Mouse (Mus musculus) neural tube, embryonic 14.5 days (tissue): ENCODE measurements at regions not wholly inside any gene's neighbourhood (a gene's known extent, or its start where the extent isn't known, plus 50 kb on each side); places are given as distances from the start of the nearest gene placed in this dataset.
A peak's percentile ranks its signal among the peaks of the same experiment; 100 is the strongest.

Source experiments
- ATAC-seq: fragments of 200-750 bp; cut with Nextera tagmentation; 2 replicates; pipeline ENCODE4 v1.8.0; 2017; ENCODE audit warnings: low read depth, mild to moderate bottlenecking, moderate TSS enrichment, moderate library complexity
- H3K27ac ChIP-seq: fragments of 300-500 bp; sonication (generic); 2 replicates; pipeline ENCODE4 v1.5.1; 2014; ENCODE audit warnings: low read depth, mild to moderate bottlenecking, control low read depth, low read length, moderate library complexity, mixed read lengths
- H3K27me3 ChIP-seq: fragments of 300-500 bp; sonication (generic); 2 replicates; pipeline ENCODE4 v1.6.1; 2014; ENCODE audit warnings: low read length; ENCODE audit not compliant: control insufficient read depth, insufficient read depth
- H3K36me3 ChIP-seq: fragments of 300-500 bp; sonication (generic); 2 replicates; pipeline ENCODE4 v1.6.1; 2014; ENCODE audit warnings: low read length, mixed read lengths; ENCODE audit not compliant: control insufficient read depth, insufficient read depth
- H3K4me1 ChIP-seq: fragments of 300-500 bp; sonication (generic); 2 replicates; pipeline ENCODE4 v1.6.1; 2014; ENCODE audit warnings: low read length; ENCODE audit not compliant: control insufficient read depth, insufficient read depth
- H3K4me2 ChIP-seq: fragments of 300-500 bp; sonication (generic); 2 replicates; pipeline ENCODE4 v1.6.1; 2014; ENCODE audit warnings: mild to moderate bottlenecking, low read depth, low read length, control low read depth
- H3K4me3 ChIP-seq: fragments of 300-500 bp; sonication (generic); 2 replicates; pipeline ENCODE4 v1.5.1; 2014; ENCODE audit warnings: low read depth, low read length, control low read depth, mixed read lengths
- H3K9ac ChIP-seq: fragments of 300-500 bp; sonication (generic); replicated peaks from 2 replicates; pipeline ENCODE4 v1.6.1; 2014; ENCODE audit warnings: low read depth, mild to moderate bottlenecking, control low read depth, low read length, mixed read lengths
- H3K9me3 ChIP-seq: fragments of 300-500 bp; sonication (generic); 2 replicates; pipeline ENCODE4 v1.6.1; 2016; ENCODE audit warnings: low read length; ENCODE audit not compliant: control insufficient read depth
- WGBS: fragments of 180-500 bp; shearing (Covaris S2); extraction: QIAGEN DNeasy Blood & Tissue Kit; methylation state at CpG from one replicate; pipeline ENCODE4 v1.1.7; 2014; 5-methylcytosine and 5-hydroxymethylcytosine counted together

GRCm38 (mm10) chr17:61520087-61520486, 1361.0 kb downstream of the Efna5 start:
- no peaks in the 10 kb centered on the region for H3K27me3 ChIP-seq
- H3K36me3 ChIP-seq: no peaks in the 10 kb centered on the region
- H3K9me3 ChIP-seq: no peaks in the 10 kb centered on the region
- no peak for ATAC-seq
- no peak overlapping the region for H3K4me3 ChIP-seq
- H3K4me1 ChIP-seq: no peaks in the 10 kb centered on the region
- H3K4me2 ChIP-seq: no peak overlapping the region
- no peak overlapping the region for H3K9ac ChIP-seq
- no peak overlapping the region for H3K27ac ChIP-seq

- Histone ChIP-seq H3K27ac (no peak overlapping the region), H3K4me2 (no peak overlapping the region), H3K9me3 (no peaks in the 10 kb centered on the region), H3K4me1 (no peaks in the 10 kb centered on the region), H3K27me3 (no peaks in the 10 kb centered on the region), H3K9ac (no peak overlapping the region), H3K36me3 (no peaks in the 10 kb centered on the region), H3K4me3 (no peak overlapping the region)
- 93% methylated on average over 1 of the region's 1 CpGs for WGBS
- no peak for ATAC-seq
Observed at GRCm38 (mm10) chr17:61515059-61515458, 1366.1 kb downstream of the Efna5 start.

GRCm38 (mm10) chr17:61513433-61513832, 1367.7 kb downstream of the Efna5 start:
- 29% methylated on average over 4 of the region's 4 CpGs for WGBS

GRCm38 (mm10) chr17:61495261-61495660, 1385.9 kb downstream of the Efna5 start:
- no peak overlapping the region for H3K4me3 ChIP-seq
- WGBS: 83% methylated on average over 3 of the region's 3 CpGs
- no peaks in the 10 kb centered on the region for H3K27me3 ChIP-seq
- no peak overlapping the region for H3K4me2 ChIP-seq
- H3K27ac ChIP-seq: no peak overlapping the region
- ATAC-seq: no peak
- H3K9me3 ChIP-seq: no peaks in the 10 kb centered on the region
- no peaks in the 10 kb centered on the region for H3K4me1 ChIP-seq
- H3K36me3 ChIP-seq: no peaks in the 10 kb centered on the region
- no peak overlapping the region for H3K9ac ChIP-seq

More at GRCm38 (mm10) chr17:61513433-61513832, 1367.7 kb downstream of the Efna5 start:
- no peaks in the 10 kb centered on the region for H3K9me3 ChIP-seq
- no peak overlapping the region for H3K4me2 ChIP-seq
- no peaks in the 10 kb centered on the region for H3K4me1 ChIP-seq
- ATAC-seq: no peak
- no peaks in the 10 kb centered on the region for H3K27me3 ChIP-seq
- no peak overlapping the region for H3K27ac ChIP-seq
- no peak overlapping the region for H3K9ac ChIP-seq
- no peak overlapping the region for H3K4me3 ChIP-seq
- H3K36me3 ChIP-seq: no peaks in the 10 kb centered on the region

GRCm38 (mm10) chr17:61477457-61477856, 1403.7 kb downstream of the Efna5 start:
- H3K27ac ChIP-seq: no peak overlapping the region
- no peaks in the 10 kb centered on the region for H3K4me1 ChIP-seq
- no peak overlapping the region for H3K9ac ChIP-seq
- peaks cover 11% of the 10 kb centered on the region; the same call in 1 of the 2 replicates for H3K9me3 ChIP-seq
- H3K27me3 ChIP-seq: no peaks in the 10 kb centered on the region
- no peak overlapping the region for H3K4me3 ChIP-seq
- no peak overlapping the region for H3K4me2 ChIP-seq
- no peak for ATAC-seq
- 92% methylated on average over 5 of the region's 5 CpGs for WGBS
- H3K36me3 ChIP-seq: no peaks in the 10 kb centered on the region

- Histone ChIP-seq H3K4me3 (no peak overlapping the region), H3K36me3 (no peaks in the 10 kb centered on the region), H3K9ac (no peak overlapping the region), H3K27me3 (no peaks in the 10 kb centered on the region), H3K4me1 (no peaks in the 10 kb centered on the region), H3K4me2 (no peak overlapping the region), H3K9me3 (peaks cover 4% of the 10 kb centered on the region; the same call in 1 of the 2 replicates), H3K27ac (no peak overlapping the region)
- ATAC-seq: no peak
- 91% methylated on average over 11 of the region's 11 CpGs for WGBS
Observed at GRCm38 (mm10) chr17:61474405-61474804, 1406.7 kb downstream of the Efna5 start.

- WGBS: 40% methylated on average over 2 of the region's 2 CpGs
- H3K36me3 ChIP-seq: no peaks in the 10 kb centered on the region
- H3K9me3 ChIP-seq: no peaks in the 10 kb centered on the region
- no peaks in the 10 kb centered on the region for H3K4me1 ChIP-seq
- H3K27me3 ChIP-seq: no peaks in the 10 kb centered on the region
- H3K27ac ChIP-seq: no peak overlapping the region
- no peak overlapping the region for H3K9ac ChIP-seq
- no peak overlapping the region for H3K4me3 ChIP-seq
- no peak overlapping the region for H3K4me2 ChIP-seq
- ATAC-seq: peak; percentile 60
Observed at GRCm38 (mm10) chr17:61452943-61453342, 1428.2 kb downstream of the Efna5 start.

GRCm38 (mm10) chr17:61426846-61427245, 1454.3 kb downstream of the Efna5 start:
- no peaks in the 10 kb centered on the region for H3K9me3 ChIP-seq
- ATAC-seq: no peak
- H3K9ac ChIP-seq: no peak overlapping the region
- H3K4me2 ChIP-seq: no peak overlapping the region
- 79% methylated on average over 8 of the region's 8 CpGs for WGBS
- H3K4me3 ChIP-seq: no peak overlapping the region
- H3K27me3 ChIP-seq: no peaks in the 10 kb centered on the region
- no peaks in the 10 kb centered on the region for H3K36me3 ChIP-seq
- H3K27ac ChIP-seq: no peak overlapping the region
- no peaks in the 10 kb centered on the region for H3K4me1 ChIP-seq
